Mouse (Mus musculus): ENCODE data around the gene Cav1. TPM values are rescaled to one million over a fixed set of nuclear protein-coding genes. Genes with fewer than 3 reads are reported as not detected.

Cav1 gene
- polyA plus RNA-seq, 1 experiment from 2014 or later = 27.5 TPM

DNA sequence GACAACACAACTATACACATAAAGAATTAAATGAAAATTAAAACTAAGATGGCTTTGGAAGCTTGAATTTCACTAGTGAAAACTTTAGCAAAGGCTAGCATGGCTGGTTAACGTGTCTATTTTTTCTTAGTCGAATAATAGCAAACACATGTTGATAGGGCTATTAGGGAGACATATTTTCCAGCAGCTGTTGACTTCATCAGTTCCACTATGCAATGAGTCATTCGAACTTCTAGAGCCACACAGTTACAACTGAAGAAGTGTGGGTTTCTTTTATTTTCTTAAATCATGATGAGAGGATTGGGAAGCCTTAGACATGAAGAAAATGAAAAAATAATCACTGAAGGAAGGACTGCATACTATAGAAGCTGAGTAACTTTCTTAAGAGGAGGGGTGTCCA lies 41.9 kb downstream of the Cav1 start:
- whole genome bisulfite sequencing = 89% methylated on average over 3 of the region's 3 CpGs
- H3K27me3 ChIP-seq (ENCODE audit: control insufficient read depth, insufficient read depth, low read length) = no peaks in the 10 kb centered on the region

DNA sequence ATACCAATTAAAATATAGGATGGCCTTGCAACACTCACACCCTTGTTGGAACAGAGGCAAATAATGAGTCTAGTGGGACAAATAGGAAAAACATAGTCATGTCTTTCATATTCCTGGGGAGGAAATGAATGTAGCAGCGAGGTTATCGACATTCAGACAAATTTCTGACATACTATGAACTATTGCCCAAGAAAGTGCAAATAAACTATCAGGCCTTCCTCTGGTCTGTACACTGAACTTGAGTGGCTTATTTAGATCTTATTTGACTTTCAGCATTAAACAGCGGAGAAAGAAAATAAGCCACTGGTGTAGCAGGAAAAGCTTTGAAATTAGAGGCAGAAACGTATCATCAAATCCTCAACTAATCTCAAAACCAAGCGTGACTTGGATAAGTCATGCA lies 44.7 kb downstream of the Cav1 start:
- H3K36me3 ChIP-seq (replicated peaks; ENCODE audit: control insufficient read depth, insufficient read depth) = no peaks in the 10 kb centered on the region
- no peaks in the 10 kb centered on the region for H3K4me1 ChIP-seq (replicated peaks; ENCODE audit: control insufficient read depth, insufficient read depth, low read length)
- H3K9ac ChIP-seq = no peak overlapping the region
- WGBS = 92% methylated on average over 5 of the region's 5 CpGs
- H3K27me3 ChIP-seq (ENCODE audit: control insufficient read depth, insufficient read depth, low read length) = no peaks in the 10 kb centered on the region
- H3K4me3 ChIP-seq (replicated peaks; ENCODE audit: low read length) = no peak overlapping the region
- DNase-seq (ENCODE audit: low spot score) (no peak), ATAC-seq (ENCODE audit: low FRiP score) (no peak)
- H3K4me2 ChIP-seq (replicated peaks) = no peak overlapping the region
- H3K9me3 ChIP-seq (ENCODE audit: control insufficient read depth, low read length) = no peaks in the 10 kb centered on the region
- H3K27ac ChIP-seq = no peak overlapping the region

More for the DNA sequence above, 41.9 kb downstream of the Cav1 start:
- Histone ChIP-seq H3K27ac (no peak overlapping the region), H3K9ac (no peak overlapping the region), H3K9me3 (ENCODE audit: control insufficient read depth, low read length) (no peaks in the 10 kb centered on the region), H3K4me3 (replicated peaks; ENCODE audit: low read length) (no peak overlapping the region), H3K4me2 (replicated peaks) (no peak overlapping the region), H3K4me1 (replicated peaks; ENCODE audit: control insufficient read depth, insufficient read depth, low read length) (no peaks in the 10 kb centered on the region), H3K36me3 (replicated peaks; ENCODE audit: control insufficient read depth, insufficient read depth) (no peaks in the 10 kb centered on the region)
- no peak for ATAC-seq (ENCODE audit: low FRiP score)
- no peak for DNase-seq (ENCODE audit: low spot score)

DNA sequence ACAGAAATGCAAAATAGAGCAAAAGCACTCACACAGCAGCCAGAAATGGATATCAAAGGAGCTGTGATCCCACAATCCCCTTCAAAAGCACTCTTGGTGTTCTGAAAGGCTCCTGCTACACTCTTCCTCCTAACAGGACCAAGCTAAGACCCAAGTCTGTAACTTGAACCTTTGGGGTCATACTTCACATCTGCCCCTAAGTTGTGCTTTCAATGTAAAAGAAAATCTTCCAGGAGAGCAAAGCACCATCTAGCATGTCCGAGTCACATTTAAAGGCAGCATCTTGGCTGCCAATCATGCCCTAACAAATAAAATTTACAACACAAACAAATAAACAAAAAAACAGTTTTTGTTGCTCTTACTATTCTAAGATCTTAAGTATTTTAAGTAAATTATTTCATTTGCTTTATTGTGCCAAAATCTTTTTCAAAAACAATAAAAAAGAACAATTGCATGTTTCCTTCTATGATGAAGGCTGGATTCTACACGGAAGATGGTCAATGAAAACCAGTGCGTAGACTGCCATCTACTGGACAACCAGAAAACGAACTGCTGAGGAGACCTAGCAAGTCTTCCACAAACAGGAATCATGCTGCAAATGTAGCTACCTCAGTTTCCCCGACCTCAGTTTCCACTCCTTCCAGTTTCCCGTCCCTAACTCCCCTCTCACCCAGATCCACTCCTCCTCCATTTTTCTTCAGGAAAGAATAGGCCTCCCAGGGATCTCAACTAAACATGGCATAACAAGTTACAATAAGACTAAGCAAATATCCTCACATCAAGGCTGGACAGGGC lies 53.0 kb downstream of the Cav1 start:
- Histone ChIP-seq H3K27ac (no peak overlapping the region), H3K9ac (no peak overlapping the region), H3K4me1 (replicated peaks; ENCODE audit: control insufficient read depth, insufficient read depth, low read length) (no peaks in the 10 kb centered on the region), H3K4me2 (replicated peaks) (no peak overlapping the region), H3K36me3 (replicated peaks; ENCODE audit: control insufficient read depth, insufficient read depth) (no peaks in the 10 kb centered on the region), H3K27me3 (ENCODE audit: control insufficient read depth, insufficient read depth, low read length) (no peaks in the 10 kb centered on the region), H3K9me3 (ENCODE audit: control insufficient read depth, low read length) (no peaks in the 10 kb centered on the region), H3K4me3 (replicated peaks; ENCODE audit: low read length) (no peak overlapping the region)
- peak; percentile 40; the same call in 1 of the 2 replicates for ATAC-seq (ENCODE audit: low FRiP score)
- WGBS = 15% methylated on average over 6 of the region's 6 CpGs
- DNase-seq (ENCODE audit: low spot score) = peak; percentile 83

DNA sequence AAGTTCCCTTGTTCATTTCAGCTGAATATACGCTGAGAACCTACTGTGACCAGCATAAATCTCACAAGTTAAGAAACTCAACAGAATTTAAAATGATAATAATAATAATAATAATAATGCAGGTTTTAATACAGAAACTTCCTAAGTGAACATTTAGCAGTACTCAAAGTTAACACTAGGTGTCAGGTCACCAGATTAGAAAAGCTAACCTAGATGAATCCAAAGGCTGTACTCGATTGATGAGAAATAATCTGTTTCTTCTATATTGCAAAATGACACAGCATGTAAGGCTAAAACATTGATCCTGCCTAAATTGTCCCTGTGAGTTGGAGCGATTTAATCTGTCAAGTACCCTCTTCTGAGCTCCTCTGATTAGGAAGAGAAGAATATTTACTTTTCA lies 56.6 kb downstream of the Cav1 start:
- Histone ChIP-seq H3K4me1 (replicated peaks; ENCODE audit: control insufficient read depth, insufficient read depth, low read length) (no peaks in the 10 kb centered on the region), H3K9me3 (ENCODE audit: control insufficient read depth, low read length) (no peaks in the 10 kb centered on the region), H3K27me3 (ENCODE audit: control insufficient read depth, insufficient read depth, low read length) (no peaks in the 10 kb centered on the region), H3K4me2 (replicated peaks) (no peak overlapping the region), H3K27ac (no peak overlapping the region), H3K36me3 (replicated peaks; ENCODE audit: control insufficient read depth, insufficient read depth) (no peaks in the 10 kb centered on the region), H3K4me3 (replicated peaks; ENCODE audit: low read length) (no peak overlapping the region), H3K9ac (no peak overlapping the region)
- WGBS = 38% methylated on average over 3 of the region's 3 CpGs
- DNase-seq (ENCODE audit: low spot score) (peak; percentile 68), ATAC-seq (ENCODE audit: low FRiP score) (no peak)

DNA sequence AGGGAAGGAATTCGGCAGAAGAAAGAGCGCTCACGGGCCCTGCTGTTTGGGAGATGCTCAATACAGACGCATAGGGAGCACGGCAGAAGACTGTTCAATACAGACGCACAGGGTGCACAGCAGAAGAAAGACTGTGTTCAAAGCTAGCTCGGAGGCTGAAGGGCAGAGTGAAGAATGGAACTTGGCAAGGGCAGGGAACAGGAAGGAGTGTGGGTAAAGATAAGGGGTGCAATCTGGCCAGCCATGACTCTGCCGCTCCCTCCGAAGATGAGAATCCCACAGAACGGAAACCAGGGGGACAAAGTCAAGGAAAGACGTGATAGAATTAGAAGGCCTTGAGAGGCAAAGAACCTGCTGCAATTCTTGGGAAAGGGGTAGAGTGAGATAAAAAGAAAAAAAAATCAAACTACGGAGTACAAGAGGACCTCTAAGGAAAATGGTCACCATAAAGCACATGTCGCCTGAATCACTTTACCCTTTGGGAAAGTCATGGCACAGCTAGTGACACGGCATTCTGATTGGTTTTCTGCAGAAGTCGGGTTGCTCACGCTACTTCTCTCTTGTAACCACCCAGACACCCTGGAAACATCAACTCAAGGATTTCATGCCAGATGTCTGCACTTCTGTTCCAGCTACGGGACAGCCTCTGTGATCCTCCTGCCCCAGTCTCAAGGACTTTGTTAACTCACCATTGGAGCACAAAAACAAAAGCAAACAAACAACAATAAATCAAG lies 57.5 kb downstream of the Cav1 start:
- Histone ChIP-seq H3K4me3 (replicated peaks; ENCODE audit: low read length) (no peak overlapping the region), H3K36me3 (replicated peaks; ENCODE audit: control insufficient read depth, insufficient read depth) (no peaks in the 10 kb centered on the region), H3K27me3 (ENCODE audit: control insufficient read depth, insufficient read depth, low read length) (no peaks in the 10 kb centered on the region), H3K27ac (no peak overlapping the region), H3K4me2 (replicated peaks) (no peak overlapping the region), H3K9me3 (ENCODE audit: control insufficient read depth, low read length) (no peaks in the 10 kb centered on the region), H3K4me1 (replicated peaks; ENCODE audit: control insufficient read depth, insufficient read depth, low read length) (no peaks in the 10 kb centered on the region), H3K9ac (no peak overlapping the region)
- DNase-seq (ENCODE audit: low spot score) (no peak), ATAC-seq (ENCODE audit: low FRiP score) (no peak)
- 79% methylated on average over 17 of the region's 17 CpGs for WGBS

DNA sequence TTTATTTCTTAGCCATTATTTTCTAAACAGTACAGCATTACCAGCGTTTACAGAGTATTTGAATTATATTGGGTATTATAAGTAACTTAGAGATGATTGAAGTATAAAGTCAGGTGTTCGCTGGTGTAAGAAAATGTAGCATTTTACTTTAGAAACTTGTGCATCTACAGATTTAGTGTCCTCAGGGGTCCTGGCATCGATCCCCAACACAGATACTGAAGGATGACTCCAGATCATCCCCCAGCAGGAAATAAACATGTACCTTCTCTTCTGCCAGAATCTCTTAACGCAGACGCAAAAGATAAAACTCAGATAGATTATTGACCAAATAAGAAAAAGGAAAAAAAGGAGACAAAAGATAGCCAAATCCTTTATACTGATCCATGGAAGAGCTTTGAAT lies 68.2 kb downstream of the Cav1 start:
- 89% methylated on average over 5 of the region's 5 CpGs for WGBS
- H3K36me3 ChIP-seq (replicated peaks; ENCODE audit: control insufficient read depth, insufficient read depth) = no peaks in the 10 kb centered on the region
- H3K27ac ChIP-seq = no peak overlapping the region
- H3K9ac ChIP-seq = no peak overlapping the region
- H3K9me3 ChIP-seq (ENCODE audit: control insufficient read depth, low read length) = no peaks in the 10 kb centered on the region
- no peak overlapping the region for H3K4me2 ChIP-seq (replicated peaks)
- no peaks in the 10 kb centered on the region for H3K4me1 ChIP-seq (replicated peaks; ENCODE audit: control insufficient read depth, insufficient read depth, low read length)
- DNase-seq (ENCODE audit: low spot score) (no peak), ATAC-seq (ENCODE audit: low FRiP score) (no peak)
- H3K4me3 ChIP-seq (replicated peaks; ENCODE audit: low read length) = no peak overlapping the region
- H3K27me3 ChIP-seq (ENCODE audit: control insufficient read depth, insufficient read depth, low read length) = no peaks in the 10 kb centered on the region

DNA sequence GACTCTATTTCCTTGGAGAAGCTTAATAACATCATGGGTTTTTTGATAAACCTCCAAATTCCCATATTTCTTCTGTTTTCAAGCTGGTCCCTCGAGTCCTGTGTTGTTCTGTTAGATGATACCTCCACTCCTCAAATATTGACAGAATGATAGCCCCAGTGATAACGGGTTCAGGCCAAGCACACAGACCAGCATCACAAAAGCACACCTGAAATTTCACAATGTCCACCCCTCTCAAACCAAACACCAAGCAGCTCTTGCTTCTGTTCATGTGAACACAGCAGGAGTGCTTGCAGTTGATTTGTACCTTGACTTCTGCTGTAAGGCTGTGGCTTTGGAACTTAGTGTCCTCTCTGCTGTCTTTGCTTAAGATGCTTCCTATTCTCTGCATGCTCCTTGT lies 71.2 kb downstream of the Cav1 start:
- Histone ChIP-seq H3K4me1 (replicated peaks; ENCODE audit: control insufficient read depth, insufficient read depth, low read length) (no peaks in the 10 kb centered on the region), H3K27me3 (ENCODE audit: control insufficient read depth, insufficient read depth, low read length) (no peaks in the 10 kb centered on the region), H3K27ac (no peak overlapping the region), H3K36me3 (replicated peaks; ENCODE audit: control insufficient read depth, insufficient read depth) (no peaks in the 10 kb centered on the region), H3K4me3 (replicated peaks; ENCODE audit: low read length) (no peak overlapping the region), H3K4me2 (replicated peaks) (no peak overlapping the region), H3K9ac (no peak overlapping the region), H3K9me3 (ENCODE audit: control insufficient read depth, low read length) (no peaks in the 10 kb centered on the region)
- ATAC-seq (ENCODE audit: low FRiP score) = no peak
- 78% methylated on average over 2 of the region's 2 CpGs for whole genome bisulfite sequencing
- no peak for DNase-seq (ENCODE audit: low spot score)

DNA sequence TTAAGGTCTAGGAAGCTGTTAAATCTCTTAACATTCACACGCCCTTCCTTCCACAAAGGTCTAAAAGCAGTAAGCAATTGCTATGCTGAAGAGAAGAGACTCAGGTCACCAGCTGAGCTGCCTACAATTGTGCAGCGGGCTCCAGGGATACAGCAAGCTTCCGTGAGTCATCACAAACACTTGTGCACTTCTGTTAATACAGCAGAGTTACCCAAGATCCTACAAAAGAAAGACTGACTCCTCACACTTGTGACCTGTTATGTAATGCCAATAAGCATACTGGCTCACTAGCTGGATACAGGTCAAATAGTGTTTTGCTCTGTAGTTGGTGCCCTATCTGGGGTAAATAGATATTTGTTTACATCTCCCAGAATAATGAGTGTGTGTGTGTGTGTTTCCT lies 74.0 kb downstream of the Cav1 start:
- ATAC-seq (ENCODE audit: low FRiP score) = no peak
- WGBS = 82% methylated on average over 3 of the region's 3 CpGs

DNA sequence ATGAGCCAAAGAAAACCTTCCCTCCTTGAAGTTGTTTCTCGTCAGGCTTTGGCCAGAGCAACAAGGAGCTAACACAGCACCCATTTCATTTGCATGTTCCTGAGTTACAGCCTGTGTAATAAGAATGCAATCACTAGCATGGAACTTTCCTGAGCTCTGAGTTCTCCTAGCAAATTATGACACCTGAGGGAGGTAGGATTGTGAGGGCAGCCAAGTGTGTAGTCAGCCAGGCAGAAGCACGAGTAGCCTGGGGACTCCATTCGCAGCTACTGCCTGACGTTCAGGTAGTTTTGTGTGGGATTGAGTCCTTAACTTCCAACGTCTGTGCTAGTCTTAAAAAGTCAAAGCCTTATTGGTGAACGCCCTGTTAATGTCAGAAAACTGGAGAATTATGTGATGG lies 75.6 kb downstream of the Cav1 start:
- no peak overlapping the region for H3K4me2 ChIP-seq (replicated peaks)
- H3K4me1 ChIP-seq (replicated peaks; ENCODE audit: control insufficient read depth, insufficient read depth, low read length) = no peaks in the 10 kb centered on the region
- H3K27me3 ChIP-seq (ENCODE audit: control insufficient read depth, insufficient read depth, low read length) = no peaks in the 10 kb centered on the region
- no peak overlapping the region for H3K27ac ChIP-seq
- no peaks in the 10 kb centered on the region for H3K9me3 ChIP-seq (ENCODE audit: control insufficient read depth, low read length)
- 83% methylated on average over 6 of the region's 6 CpGs for WGBS
- ATAC-seq (ENCODE audit: low FRiP score) (no peak), DNase-seq (ENCODE audit: low spot score) (no peak)
- H3K4me3 ChIP-seq (replicated peaks; ENCODE audit: low read length) = no peak overlapping the region
- H3K36me3 ChIP-seq (replicated peaks; ENCODE audit: control insufficient read depth, insufficient read depth) = no peaks in the 10 kb centered on the region
- H3K9ac ChIP-seq = no peak overlapping the region

More for the DNA sequence above, 74.0 kb downstream of the Cav1 start:
- H3K36me3 ChIP-seq (replicated peaks; ENCODE audit: control insufficient read depth, insufficient read depth) = no peaks in the 10 kb centered on the region
- no peak for DNase-seq (ENCODE audit: low spot score)
- no peak overlapping the region for H3K9ac ChIP-seq
- no peak overlapping the region for H3K4me3 ChIP-seq (replicated peaks; ENCODE audit: low read length)
- no peak overlapping the region for H3K27ac ChIP-seq
- H3K4me2 ChIP-seq (replicated peaks) = no peak overlapping the region
- H3K27me3 ChIP-seq (ENCODE audit: control insufficient read depth, insufficient read depth, low read length) = no peaks in the 10 kb centered on the region
- no peaks in the 10 kb centered on the region for H3K4me1 ChIP-seq (replicated peaks; ENCODE audit: control insufficient read depth, insufficient read depth, low read length)
- no peaks in the 10 kb centered on the region for H3K9me3 ChIP-seq (ENCODE audit: control insufficient read depth, low read length)

Measured in hindbrain, embryonic 14.5 days (tissue).